Mouse (Mus musculus): ENCODE results near the gene AK157302.

DNA sequence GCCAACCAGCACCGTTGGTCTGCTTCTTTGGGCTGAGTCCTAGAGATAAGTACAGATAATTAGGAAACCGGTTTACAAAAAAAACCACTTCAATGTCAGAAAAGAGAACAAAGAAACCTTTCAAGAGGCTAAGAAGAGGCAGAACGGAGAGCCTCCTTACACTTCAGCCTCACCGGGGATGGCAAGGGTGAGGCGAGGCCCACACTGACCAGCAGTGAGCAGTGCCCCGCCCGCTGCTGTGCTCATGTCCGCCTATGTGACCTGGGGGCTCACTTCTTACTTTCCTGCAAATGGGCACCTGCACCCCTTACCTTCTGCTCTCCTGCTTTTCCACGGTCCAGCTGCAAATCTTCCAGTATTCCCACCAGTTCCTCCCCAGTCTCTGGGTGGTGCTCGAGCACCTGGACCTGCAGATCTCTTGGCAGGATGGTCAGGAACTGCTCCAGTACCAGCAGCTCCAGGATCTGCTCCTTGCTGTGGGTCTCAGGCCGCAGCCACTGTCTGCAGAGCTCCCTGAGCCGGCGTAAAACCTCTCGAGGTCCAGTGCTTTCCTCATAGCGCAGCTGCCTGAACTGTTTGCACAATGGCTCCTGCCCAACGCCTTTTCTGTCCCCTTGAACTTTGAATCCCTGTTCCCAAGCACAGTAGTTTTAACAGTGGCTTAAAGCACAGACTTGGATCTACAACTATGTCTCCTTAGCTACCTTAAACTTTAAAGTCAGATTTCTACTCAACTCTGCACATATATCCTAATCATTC, 47.0 kb upstream of the AK157302 start:
- TF ChIP-seq USF1 (IDR thresholded peaks at IDR 0.05; ENCODE audit: low read depth) (no peak), REST (IDR thresholded peaks at IDR 0.05; ENCODE audit: insufficient read depth, insufficient read length) (no peak), CEBPB (IDR thresholded peaks at IDR 0.05; ENCODE audit: insufficient read depth, poor library complexity, severe bottlenecking) (no peak), POLR2A (IDR thresholded peaks at IDR 0.05; ENCODE audit: insufficient read length, low read depth) (no peak), POLR2AphosphoS2 (IDR thresholded peaks at IDR 0.05; ENCODE audit: insufficient read length, low read depth) (no peak), E2F4 (IDR thresholded peaks at IDR 0.05; ENCODE audit: insufficient read depth) (no peak), MAX (IDR thresholded peaks at IDR 0.05; ENCODE audit: low read depth) (no peak)

Data from myocyte (in vitro differentiated cells).